Mouse (Mus musculus): ENCODE measurements around the gene Palld. TPM values are rescaled to one million over a fixed set of nuclear protein-coding genes. Genes with fewer than 3 reads are reported as not detected.

The Palld gene
- total and polyA plus RNA-seq, 2 experiments from 2014 or later = 10.7 to 11.0 TPM

DNA sequence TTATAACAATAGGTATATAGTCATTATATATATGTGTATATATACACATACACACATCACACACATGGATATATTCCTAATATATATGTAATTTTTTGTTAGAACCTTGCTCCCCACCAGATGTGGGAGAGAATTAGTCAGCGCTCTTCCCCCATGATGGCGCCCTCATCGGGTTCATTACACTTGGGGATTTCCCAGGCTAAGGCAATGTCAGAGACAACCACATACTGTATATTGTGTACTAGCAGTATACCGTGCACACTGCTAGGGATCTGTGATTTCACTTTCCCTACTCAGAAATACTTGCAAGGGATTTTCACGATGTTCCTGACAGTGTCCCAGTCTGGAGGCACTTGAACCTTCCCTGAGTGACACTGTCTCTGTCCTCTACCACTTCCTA is 341.3 kb downstream of the Palld start:
- Histone ChIP-seq H3K36me3 (ENCODE audit: insufficient read depth) (no peaks in the 10 kb centered on the region), H3K4me1 (ENCODE audit: insufficient read depth) (no peaks in the 10 kb centered on the region), H3K27ac (ENCODE audit: low read depth, low read length) (no peak overlapping the region), H3K4me3 (ENCODE audit: low read depth, low read length) (no peak overlapping the region), H3K9ac (no peak overlapping the region), H3K4me2 (ENCODE audit: low read depth) (no peak overlapping the region), H3K27me3 (ENCODE audit: insufficient read depth, low read length) (no peaks in the 10 kb centered on the region), H3K9me3 (ENCODE audit: low read length) (no peaks in the 10 kb centered on the region)
- no peak for TF ChIP-seq CTCF (IDR thresholded peaks at IDR 0.05; ENCODE audit: low read depth)
- DNase-seq = no peak
- WGBS = 97% methylated on average over 5 of the region's 5 CpGs
- no peak for ATAC-seq

DNA sequence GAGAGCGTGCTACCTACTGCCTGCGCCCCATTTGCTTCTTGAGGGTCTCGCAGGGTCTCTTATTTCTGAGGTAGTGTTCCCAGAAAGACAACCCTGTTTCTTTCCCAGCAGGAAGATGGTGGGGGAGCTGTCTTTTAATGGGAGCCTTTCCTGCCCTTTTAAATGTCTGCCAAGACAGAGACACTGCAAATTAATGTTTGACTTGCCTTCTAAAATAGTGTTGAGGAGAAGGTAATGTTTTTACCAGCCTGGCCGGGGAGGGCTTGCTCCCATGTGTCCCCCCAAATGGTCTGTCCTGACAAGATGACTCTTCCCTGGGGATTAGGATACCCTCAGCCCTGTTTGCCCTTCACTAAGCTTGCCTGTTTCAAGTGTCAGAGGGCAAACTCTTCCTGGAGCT is 342.5 kb downstream of the Palld start:
- no peak for TF ChIP-seq CTCF (IDR thresholded peaks at IDR 0.05; ENCODE audit: low read depth)
- no peaks in the 10 kb centered on the region for H3K36me3 ChIP-seq (ENCODE audit: insufficient read depth)
- no peak for ATAC-seq
- H3K9ac ChIP-seq = no peak overlapping the region
- H3K4me1 ChIP-seq (ENCODE audit: insufficient read depth) = no peaks in the 10 kb centered on the region
- DNase-seq = no peak
- no peak overlapping the region for H3K27ac ChIP-seq (ENCODE audit: low read depth, low read length)
- no peak overlapping the region for H3K4me3 ChIP-seq (ENCODE audit: low read depth, low read length)
- WGBS = 93% methylated on average over 4 of the region's 4 CpGs
- H3K4me2 ChIP-seq (ENCODE audit: low read depth) = no peak overlapping the region
- H3K27me3 ChIP-seq (ENCODE audit: insufficient read depth, low read length) = no peaks in the 10 kb centered on the region
- no peaks in the 10 kb centered on the region for H3K9me3 ChIP-seq (ENCODE audit: low read length)

DNA sequence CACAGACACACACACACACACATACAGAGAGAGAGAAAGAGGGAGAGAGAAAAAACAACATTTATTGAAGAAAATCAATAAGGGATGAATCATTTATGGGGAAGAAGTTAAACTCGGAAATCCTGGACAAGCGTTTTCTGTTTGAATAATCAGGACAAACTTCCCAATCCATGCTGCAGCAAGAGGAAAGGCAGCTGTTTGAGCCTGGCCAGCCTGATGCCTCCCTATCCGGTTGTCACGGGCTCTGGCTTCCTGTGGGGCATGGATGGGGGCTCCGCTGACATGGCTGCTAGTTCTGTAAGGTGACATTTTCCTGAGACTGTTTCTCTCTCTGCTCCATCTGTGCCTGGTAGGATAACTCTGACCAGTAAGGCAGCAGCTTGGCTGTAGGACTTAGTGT is 343.0 kb downstream of the Palld start:
- H3K9ac ChIP-seq = no peak overlapping the region
- no peaks in the 10 kb centered on the region for H3K4me1 ChIP-seq (ENCODE audit: insufficient read depth)
- no peak overlapping the region for H3K4me3 ChIP-seq (ENCODE audit: low read depth, low read length)
- H3K9me3 ChIP-seq (ENCODE audit: low read length) = no peaks in the 10 kb centered on the region
- H3K36me3 ChIP-seq (ENCODE audit: insufficient read depth) = no peaks in the 10 kb centered on the region
- ATAC-seq (no peak), DNase-seq (no peak)
- no peak overlapping the region for H3K27ac ChIP-seq (ENCODE audit: low read depth, low read length)
- 83% methylated on average over 5 of the region's 5 CpGs for WGBS
- H3K4me2 ChIP-seq (ENCODE audit: low read depth) = no peak overlapping the region
- H3K27me3 ChIP-seq (ENCODE audit: insufficient read depth, low read length) = no peaks in the 10 kb centered on the region
- TF ChIP-seq CTCF (IDR thresholded peaks at IDR 0.05; ENCODE audit: low read depth) = no peak

DNA sequence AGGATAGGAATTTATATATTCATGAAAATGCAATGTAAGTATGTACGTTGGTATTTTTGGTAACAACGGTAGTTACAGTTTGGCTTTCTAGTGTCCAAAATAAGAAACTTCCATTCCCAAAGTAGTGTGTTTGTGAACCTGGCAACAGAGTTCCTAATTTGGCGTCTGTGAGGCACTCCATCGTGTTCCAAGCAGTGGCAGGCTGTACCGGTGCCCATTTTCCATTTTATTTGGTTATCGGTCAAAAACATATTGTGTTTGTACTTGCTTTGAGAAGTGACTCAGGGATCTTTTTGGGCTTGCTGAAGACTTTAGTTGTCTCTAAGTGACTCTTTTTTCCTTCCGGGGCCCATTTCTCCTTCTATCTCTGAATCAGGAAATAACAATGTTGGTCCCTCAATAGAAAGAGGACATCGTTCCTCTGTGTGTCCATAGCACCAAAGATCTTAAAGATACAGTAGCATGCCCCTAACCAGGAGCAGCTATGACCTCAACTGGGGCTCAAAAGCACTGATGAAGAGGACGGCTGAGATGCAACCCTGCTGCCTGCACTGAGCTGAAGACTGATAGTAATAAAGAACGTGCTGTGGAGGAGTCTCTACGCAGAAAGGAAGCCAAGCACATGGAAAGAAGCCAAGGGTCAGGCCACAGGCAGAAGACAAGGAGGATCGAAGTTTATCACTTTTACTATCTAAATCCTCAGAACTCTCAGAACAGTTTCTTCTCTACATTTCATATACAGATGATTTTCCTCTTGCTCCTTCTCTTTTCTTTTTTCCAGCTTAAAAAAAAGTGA is 344.2 kb downstream of the Palld start:
- H3K4me2 ChIP-seq (ENCODE audit: low read depth) = no peak overlapping the region
- H3K4me3 ChIP-seq (ENCODE audit: low read depth, low read length) = no peak overlapping the region
- ATAC-seq (no peak), DNase-seq (no peak)
- WGBS = 74% methylated on average over 12 of the region's 12 CpGs
- no peaks in the 10 kb centered on the region for H3K4me1 ChIP-seq (ENCODE audit: insufficient read depth)
- no peaks in the 10 kb centered on the region for H3K27me3 ChIP-seq (ENCODE audit: insufficient read depth, low read length)
- no peaks in the 10 kb centered on the region for H3K9me3 ChIP-seq (ENCODE audit: low read length)
- no peak overlapping the region for H3K9ac ChIP-seq
- no peak overlapping the region for H3K27ac ChIP-seq (ENCODE audit: low read depth, low read length)
- no peak for TF ChIP-seq CTCF (IDR thresholded peaks at IDR 0.05; ENCODE audit: low read depth)
- no peaks in the 10 kb centered on the region for H3K36me3 ChIP-seq (ENCODE audit: insufficient read depth)

DNA sequence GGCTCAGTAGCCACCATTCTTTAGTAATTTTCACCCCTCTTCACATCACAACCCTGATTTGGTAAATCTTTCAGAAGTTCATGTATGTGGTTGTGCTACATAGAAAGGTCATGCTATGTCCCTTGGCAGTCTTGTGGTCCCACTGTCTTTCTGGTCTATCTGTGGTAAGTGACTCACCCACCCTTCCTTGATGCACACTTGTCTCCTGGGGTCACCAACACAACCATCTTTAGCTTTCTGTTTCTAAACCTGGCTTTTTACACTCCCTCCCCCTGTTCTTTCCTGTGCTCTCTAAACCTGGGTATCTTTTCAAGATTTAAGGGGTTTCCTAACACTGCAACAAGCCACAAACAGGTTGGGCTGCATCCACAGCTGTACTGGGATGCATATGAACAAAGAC is 345.5 kb downstream of the Palld start:
- TF ChIP-seq CTCF (IDR thresholded peaks at IDR 0.05; ENCODE audit: low read depth) = no peak
- Histone ChIP-seq H3K36me3 (ENCODE audit: insufficient read depth) (no peaks in the 10 kb centered on the region), H3K27me3 (ENCODE audit: insufficient read depth, low read length) (no peaks in the 10 kb centered on the region), H3K4me2 (ENCODE audit: low read depth) (no peak overlapping the region), H3K27ac (ENCODE audit: low read depth, low read length) (no peak overlapping the region), H3K4me1 (ENCODE audit: insufficient read depth) (no peaks in the 10 kb centered on the region), H3K4me3 (ENCODE audit: low read depth, low read length) (no peak overlapping the region), H3K9me3 (ENCODE audit: low read length) (no peaks in the 10 kb centered on the region), H3K9ac (no peak overlapping the region)
- DNase-seq = no peak
- ATAC-seq = no peak

DNA sequence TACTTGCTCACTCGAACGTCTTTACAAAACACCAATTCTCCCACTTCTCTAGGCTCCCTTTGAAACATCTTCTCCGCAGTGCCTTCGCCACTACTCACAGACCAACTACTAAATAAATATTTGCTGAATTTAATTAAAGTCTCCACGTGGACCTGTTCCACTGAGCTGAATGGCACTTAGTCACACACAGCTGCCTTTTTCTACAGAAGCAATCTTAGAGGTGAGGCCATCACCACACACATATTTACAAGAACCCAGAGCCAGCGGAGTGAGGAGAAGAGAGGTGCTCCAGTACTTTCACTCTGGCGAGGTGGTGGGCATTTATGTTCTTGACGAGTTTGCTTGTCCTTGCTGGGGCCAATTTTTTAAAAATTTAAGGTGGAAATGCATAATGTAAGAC is 346.3 kb downstream of the Palld start:
- TF ChIP-seq CTCF (IDR thresholded peaks at IDR 0.05; ENCODE audit: low read depth) = no peak
- H3K4me1 ChIP-seq (ENCODE audit: insufficient read depth) = no peaks in the 10 kb centered on the region
- DNase-seq (no peak), ATAC-seq (no peak)
- no peak overlapping the region for H3K4me3 ChIP-seq (ENCODE audit: low read depth, low read length)
- no peaks in the 10 kb centered on the region for H3K27me3 ChIP-seq (ENCODE audit: insufficient read depth, low read length)
- WGBS = 63% methylated on average over 8 of the region's 8 CpGs
- no peak overlapping the region for H3K27ac ChIP-seq (ENCODE audit: low read depth, low read length)
- no peaks in the 10 kb centered on the region for H3K9me3 ChIP-seq (ENCODE audit: low read length)
- H3K36me3 ChIP-seq (ENCODE audit: insufficient read depth) = no peaks in the 10 kb centered on the region
- no peak overlapping the region for H3K4me2 ChIP-seq (ENCODE audit: low read depth)
- no peak overlapping the region for H3K9ac ChIP-seq

DNA sequence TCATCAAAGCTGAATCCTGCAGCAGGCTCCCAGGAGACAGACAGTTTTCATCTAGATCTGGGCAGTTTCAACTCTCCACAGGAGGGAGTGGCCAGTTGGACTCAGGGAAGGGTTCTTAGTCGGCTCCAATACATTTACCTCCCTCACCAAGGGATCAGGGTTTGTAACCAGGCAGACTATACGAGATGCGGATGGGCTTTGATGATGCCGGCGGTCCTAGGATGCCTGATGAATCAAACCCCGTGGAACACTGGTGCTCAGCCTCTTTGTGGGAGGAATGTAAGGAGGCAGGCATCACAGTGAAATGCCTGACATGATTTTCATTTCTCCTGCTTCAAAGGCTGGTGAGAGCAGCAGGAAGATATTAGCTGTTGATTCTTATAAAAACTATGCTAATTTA is 347.1 kb downstream of the Palld start:
- no peak overlapping the region for H3K27ac ChIP-seq (ENCODE audit: low read depth, low read length)
- no peak for TF ChIP-seq CTCF (IDR thresholded peaks at IDR 0.05; ENCODE audit: low read depth)
- H3K4me1 ChIP-seq (ENCODE audit: insufficient read depth) = no peaks in the 10 kb centered on the region
- H3K4me2 ChIP-seq (ENCODE audit: low read depth) = no peak overlapping the region
- H3K36me3 ChIP-seq (ENCODE audit: insufficient read depth) = no peaks in the 10 kb centered on the region
- DNase-seq = no peak
- no peaks in the 10 kb centered on the region for H3K9me3 ChIP-seq (ENCODE audit: low read length)
- no peak overlapping the region for H3K9ac ChIP-seq
- no peak for ATAC-seq
- WGBS = 52% methylated on average over 6 of the region's 6 CpGs
- H3K4me3 ChIP-seq (ENCODE audit: low read depth, low read length) = no peak overlapping the region
- no peaks in the 10 kb centered on the region for H3K27me3 ChIP-seq (ENCODE audit: insufficient read depth, low read length)
